Mouse (Mus musculus) stomach, embryonic 15.5 days (tissue): Measurements from ENCODE around the gene Gadd45a. TPM values are rescaled to one million over a fixed set of nuclear protein-coding genes. Genes with fewer than 3 reads are reported as not detected.

Experiments used
- ATAC-seq: fragments of 200-750 bp; cut with Nextera tagmentation; 2 replicates; pipeline ENCODE4 v1.8.0; 2017; ENCODE audit warnings: low read depth, moderate number of reproducible peaks, moderate TSS enrichment; ENCODE audit not compliant: insufficient read depth, low FRiP score
- H3K27ac ChIP-seq: fragments of 300-500 bp; sonication (generic); 2 replicates; pipeline ENCODE4 v1.5.1; 2015; ENCODE audit warnings: mild to moderate bottlenecking, inconsistent platforms
- H3K27me3 ChIP-seq: fragments of 300-500 bp; sonication (generic); replicated peaks from 2 replicates; pipeline ENCODE4 v1.6.1; 2015; ENCODE audit warnings: inconsistent platforms
- H3K36me3 ChIP-seq: fragments of 300-500 bp; sonication (generic); 2 replicates; pipeline ENCODE4 v1.6.1; 2015; ENCODE audit warnings: inconsistent platforms
- H3K4me1 ChIP-seq: fragments of 300-500 bp; sonication (generic); 2 replicates; pipeline ENCODE4 v1.6.1; 2015; ENCODE audit warnings: inconsistent platforms
- H3K4me2 ChIP-seq: fragments of 300-500 bp; sonication (generic); 2 replicates; pipeline ENCODE4 v1.6.1; 2015; ENCODE audit warnings: mild to moderate bottlenecking, inconsistent platforms
- H3K4me3 ChIP-seq: fragments of 300-500 bp; sonication (generic); replicated peaks from 2 replicates; pipeline ENCODE4 v1.5.1; 2015; ENCODE audit warnings: inconsistent platforms
- H3K9ac ChIP-seq: fragments of 300-500 bp; sonication (generic); 2 replicates; pipeline ENCODE4 v1.6.1; 2015; ENCODE audit warnings: inconsistent platforms
- H3K9me3 ChIP-seq: fragments of 300-500 bp; sonication (generic); 2 replicates; pipeline ENCODE4 v1.6.1; 2016; ENCODE audit warnings: inconsistent platforms
- WGBS: fragments of 180-500 bp; shearing (Covaris S2); methylation state at CpG from one replicate; pipeline ENCODE4 v1.1.7; 2015; 5-methylcytosine and 5-hydroxymethylcytosine counted together
- polyA plus RNA-seq: library from polyadenylated mRNA; unstranded; fragments of >200 nt; fragmentation: Nextera tagmentation; extraction: Ambion mirVana; gene quantifications from 2 replicates; pipeline ENCODE4 v1.2.1, GENCODE M21; 2015

Gene Gadd45a
- polyA plus RNA-seq, 1 experiment from 2014 or later = 31.5 TPM

GRCm38 (mm10) chr6:67013949-67014678 lies 23.1 kb downstream of the Gadd45a start:
- H3K4me2 ChIP-seq = no peak overlapping the region
- no peaks in the 10 kb centered on the region for H3K36me3 ChIP-seq
- peaks cover 6% of the 10 kb centered on the region; the same call in 1 of the 2 replicates for H3K4me1 ChIP-seq
- no peak overlapping the region for H3K4me3 ChIP-seq
- H3K27me3 ChIP-seq = no peaks in the 10 kb centered on the region
- H3K9me3 ChIP-seq = no peaks in the 10 kb centered on the region
- H3K27ac ChIP-seq = no peak overlapping the region
- ATAC-seq = peak; percentile 55; the same call in 1 of the 2 replicates
- 86% methylated on average over 9 of the region's 9 CpGs for WGBS
- H3K9ac ChIP-seq = no peak overlapping the region

GRCm38 (mm10) chr6:67013293-67013948 lies 23.8 kb downstream of the Gadd45a start:
- H3K4me2 ChIP-seq = no peak overlapping the region
- H3K4me1 ChIP-seq = peaks cover 6% of the 10 kb centered on the region; the same call in 1 of the 2 replicates
- H3K36me3 ChIP-seq = no peaks in the 10 kb centered on the region
- no peak overlapping the region for H3K9ac ChIP-seq
- no peaks in the 10 kb centered on the region for H3K27me3 ChIP-seq
- no peak overlapping the region for H3K27ac ChIP-seq
- H3K4me3 ChIP-seq = no peak overlapping the region
- ATAC-seq = peak; percentile 11; the same call in 1 of the 2 replicates
- 67% methylated on average over 6 of the region's 6 CpGs for WGBS
- no peaks in the 10 kb centered on the region for H3K9me3 ChIP-seq

- no peak for ATAC-seq
- H3K9me3 ChIP-seq = no peaks in the 10 kb centered on the region
- H3K27ac ChIP-seq = no peak overlapping the region
- no peaks in the 10 kb centered on the region for H3K27me3 ChIP-seq
- H3K4me2 ChIP-seq = no peak overlapping the region
- no peak overlapping the region for H3K9ac ChIP-seq
- H3K36me3 ChIP-seq = no peaks in the 10 kb centered on the region
- H3K4me1 ChIP-seq = peaks cover 6% of the 10 kb centered on the region; the same call in 1 of the 2 replicates
- no peak overlapping the region for H3K4me3 ChIP-seq
These were observed 26.1 kb downstream of the Gadd45a start for GRCm38 (mm10) chr6:67011217-67011518.

- H3K4me1 ChIP-seq = peaks cover 6% of the 10 kb centered on the region; the same call in 1 of the 2 replicates
- no peaks in the 10 kb centered on the region for H3K36me3 ChIP-seq
- no peak overlapping the region for H3K4me3 ChIP-seq
- no peak overlapping the region for H3K9ac ChIP-seq
- no peak overlapping the region for H3K27ac ChIP-seq
- WGBS = 71% methylated on average over 7 of the region's 7 CpGs
- no peak overlapping the region for H3K4me2 ChIP-seq
- no peaks in the 10 kb centered on the region for H3K27me3 ChIP-seq
- H3K9me3 ChIP-seq = no peaks in the 10 kb centered on the region
- ATAC-seq = no peak
These were observed 26.7 kb downstream of the Gadd45a start for GRCm38 (mm10) chr6:67010370-67011216.

GRCm38 (mm10) chr6:67009888-67010287 lies 27.4 kb downstream of the Gadd45a start:
- H3K36me3 ChIP-seq = no peaks in the 10 kb centered on the region
- ATAC-seq = no peak
- no peak overlapping the region for H3K9ac ChIP-seq
- H3K4me1 ChIP-seq = peaks cover 6% of the 10 kb centered on the region; the same call in 1 of the 2 replicates
- no peaks in the 10 kb centered on the region for H3K9me3 ChIP-seq
- H3K27ac ChIP-seq = no peak overlapping the region
- H3K4me3 ChIP-seq = no peak overlapping the region
- no peaks in the 10 kb centered on the region for H3K27me3 ChIP-seq
- WGBS = 89% methylated on average over 3 of the region's 3 CpGs
- no peak overlapping the region for H3K4me2 ChIP-seq

GRCm38 (mm10) chr6:66999800-67000199 lies 37.5 kb downstream of the Gadd45a start:
- Histone ChIP-seq H3K4me1 (no peaks in the 10 kb centered on the region), H3K27ac (no peak overlapping the region), H3K4me3 (no peak overlapping the region), H3K9me3 (no peaks in the 10 kb centered on the region), H3K27me3 (no peaks in the 10 kb centered on the region), H3K4me2 (no peak overlapping the region), H3K36me3 (no peaks in the 10 kb centered on the region), H3K9ac (no peak overlapping the region)
- ATAC-seq = no peak

GRCm38 (mm10) chr6:66998645-66999044 lies 38.6 kb downstream of the Gadd45a start:
- Histone ChIP-seq H3K36me3 (no peaks in the 10 kb centered on the region), H3K4me2 (no peak overlapping the region), H3K4me3 (no peak overlapping the region), H3K9me3 (no peaks in the 10 kb centered on the region), H3K27ac (no peak overlapping the region), H3K27me3 (no peaks in the 10 kb centered on the region), H3K4me1 (no peaks in the 10 kb centered on the region), H3K9ac (no peak overlapping the region)
- ATAC-seq = no peak
- WGBS = 88% methylated on average over 2 of the region's 2 CpGs

GRCm38 (mm10) chr6:66996257-66996656 lies 41.0 kb downstream of the Gadd45a start:
- Histone ChIP-seq H3K9ac (no peak overlapping the region), H3K9me3 (no peaks in the 10 kb centered on the region), H3K4me2 (no peak overlapping the region), H3K4me3 (no peak overlapping the region), H3K36me3 (no peaks in the 10 kb centered on the region), H3K27ac (no peak overlapping the region), H3K4me1 (0 out of 2 replicates have a peak, but pooled peaks cover 5% of the 10 kb centered on the region), H3K27me3 (no peaks in the 10 kb centered on the region)
- WGBS = 67% methylated on average over 1 of the region's 1 CpGs
- ATAC-seq = no peak

- H3K9ac ChIP-seq = no peak overlapping the region
- H3K27me3 ChIP-seq = no peaks in the 10 kb centered on the region
- H3K27ac ChIP-seq = no peak overlapping the region
- ATAC-seq = no peak
- 0 out of 2 replicates have a peak, but pooled peaks cover 5% of the 10 kb centered on the region for H3K4me1 ChIP-seq
- WGBS = 88% methylated on average over 1 of the region's 1 CpGs
- H3K9me3 ChIP-seq = no peaks in the 10 kb centered on the region
- H3K4me2 ChIP-seq = no peak overlapping the region
- H3K36me3 ChIP-seq = no peaks in the 10 kb centered on the region
- H3K4me3 ChIP-seq = no peak overlapping the region
These were observed 41.4 kb downstream of the Gadd45a start for GRCm38 (mm10) chr6:66995825-66996224.

- no peaks in the 10 kb centered on the region for H3K27me3 ChIP-seq
- H3K27ac ChIP-seq = no peak overlapping the region
- H3K4me2 ChIP-seq = no peak overlapping the region
- no peak overlapping the region for H3K4me3 ChIP-seq
- H3K36me3 ChIP-seq = no peaks in the 10 kb centered on the region
- no peaks in the 10 kb centered on the region for H3K9me3 ChIP-seq
- 0 out of 2 replicates have a peak, but pooled peaks cover 5% of the 10 kb centered on the region for H3K4me1 ChIP-seq
- WGBS = 97% methylated on average over 8 of the region's 8 CpGs
- H3K9ac ChIP-seq = no peak overlapping the region
- no peak for ATAC-seq
These were observed 42.3 kb downstream of the Gadd45a start for GRCm38 (mm10) chr6:66994981-66995380.

GRCm38 (mm10) chr6:66992786-66993185 lies 44.5 kb downstream of the Gadd45a start:
- Histone ChIP-seq H3K27ac (no peak overlapping the region), H3K27me3 (no peaks in the 10 kb centered on the region), H3K36me3 (no peaks in the 10 kb centered on the region), H3K4me3 (no peak overlapping the region), H3K9ac (no peak overlapping the region), H3K4me2 (no peak overlapping the region), H3K4me1 (0 out of 2 replicates have a peak, but pooled peaks cover 5% of the 10 kb centered on the region), H3K9me3 (no peaks in the 10 kb centered on the region)
- WGBS = 81% methylated on average over 8 of the region's 8 CpGs
- no peak for ATAC-seq

GRCm38 (mm10) chr6:66992232-66992631 lies 45.0 kb downstream of the Gadd45a start:
- Histone ChIP-seq H3K27ac (no peak overlapping the region), H3K36me3 (no peaks in the 10 kb centered on the region), H3K4me3 (no peak overlapping the region), H3K27me3 (no peaks in the 10 kb centered on the region), H3K9me3 (no peaks in the 10 kb centered on the region), H3K4me2 (no peak overlapping the region), H3K9ac (no peak overlapping the region), H3K4me1 (0 out of 2 replicates have a peak, but pooled peaks cover 6% of the 10 kb centered on the region)
- WGBS = 48% methylated on average over 9 of the region's 9 CpGs
- ATAC-seq = no peak
